Mouse (Mus musculus) right cerebral cortex, adult 2 months (tissue): Measurements from ENCODE around the gene Capn13.
"Not testable (repeated sequence)": the region's sequence is repeated elsewhere in the genome, so short reads cannot be mapped to it uniquely, and the experiment has no call there.

Experiments
- DNase-seq, 2 experiments: peaks; one replicate each; pipeline ENCODE4 v3.0.0; 2021 to 2022; ENCODE audit warnings: low spot score in 2 of 2

The Capn13 gene

DNA sequence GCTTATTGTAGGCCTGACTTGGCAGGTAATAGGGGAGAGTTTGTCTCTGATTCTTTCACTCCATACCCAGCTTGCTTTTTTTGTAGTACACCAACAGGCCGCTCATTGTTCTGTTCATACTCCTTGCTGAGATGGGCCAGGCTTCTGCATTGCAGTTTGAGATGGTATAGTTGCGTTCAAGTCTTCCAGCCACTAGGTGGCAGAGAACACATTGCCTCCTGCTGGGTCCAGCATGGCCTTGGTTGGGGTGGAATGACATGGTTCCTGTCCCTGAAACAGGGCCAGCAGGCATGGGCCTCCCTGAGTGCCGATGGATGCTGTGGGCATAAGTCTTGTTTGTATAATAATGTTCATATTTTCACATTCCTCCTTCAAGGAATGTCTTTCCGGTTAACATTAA is 122.9 kb downstream of the Capn13 start:
- DNase-seq = no peak

DNA sequence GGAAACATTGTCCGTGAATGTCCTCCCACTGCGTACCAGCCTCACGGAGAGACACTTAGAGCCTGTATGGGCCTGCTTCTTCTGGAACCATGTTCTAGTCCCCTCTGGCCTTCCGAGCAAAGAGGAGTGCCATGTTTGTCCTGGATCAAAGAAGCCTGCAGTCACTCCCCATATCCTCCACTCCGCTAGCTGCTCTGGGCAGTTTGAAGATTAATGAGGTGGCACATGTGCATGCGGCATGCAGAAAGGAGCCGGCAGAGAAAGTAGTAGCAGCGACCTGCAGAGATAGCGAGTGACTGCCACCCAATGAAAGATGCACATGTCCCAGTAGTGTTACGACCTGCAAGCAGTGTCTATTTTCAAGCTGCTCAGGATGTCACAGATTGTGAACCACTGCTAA is 125.6 kb downstream of the Capn13 start:
- no peak for DNase-seq

DNA sequence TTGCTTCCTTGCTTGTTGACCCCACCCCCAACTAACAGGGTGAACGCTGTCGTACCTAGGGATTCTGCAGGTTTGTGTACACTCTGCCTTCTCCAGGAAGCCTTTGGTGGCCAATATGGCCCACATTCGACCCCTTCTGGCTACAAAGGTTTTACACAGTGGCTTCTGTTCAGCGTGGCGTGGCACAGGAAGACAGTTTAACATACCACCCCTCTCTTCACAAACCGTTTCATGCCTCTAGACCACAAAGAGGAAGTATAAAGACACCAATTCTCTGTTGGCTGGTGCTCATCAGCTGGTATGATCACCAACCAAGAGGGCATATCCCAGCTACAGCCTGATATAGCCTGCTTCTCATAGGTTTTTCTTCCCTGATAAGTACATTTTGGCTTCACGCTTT is 126.9 kb downstream of the Capn13 start:
- DNase-seq = no peak

DNA sequence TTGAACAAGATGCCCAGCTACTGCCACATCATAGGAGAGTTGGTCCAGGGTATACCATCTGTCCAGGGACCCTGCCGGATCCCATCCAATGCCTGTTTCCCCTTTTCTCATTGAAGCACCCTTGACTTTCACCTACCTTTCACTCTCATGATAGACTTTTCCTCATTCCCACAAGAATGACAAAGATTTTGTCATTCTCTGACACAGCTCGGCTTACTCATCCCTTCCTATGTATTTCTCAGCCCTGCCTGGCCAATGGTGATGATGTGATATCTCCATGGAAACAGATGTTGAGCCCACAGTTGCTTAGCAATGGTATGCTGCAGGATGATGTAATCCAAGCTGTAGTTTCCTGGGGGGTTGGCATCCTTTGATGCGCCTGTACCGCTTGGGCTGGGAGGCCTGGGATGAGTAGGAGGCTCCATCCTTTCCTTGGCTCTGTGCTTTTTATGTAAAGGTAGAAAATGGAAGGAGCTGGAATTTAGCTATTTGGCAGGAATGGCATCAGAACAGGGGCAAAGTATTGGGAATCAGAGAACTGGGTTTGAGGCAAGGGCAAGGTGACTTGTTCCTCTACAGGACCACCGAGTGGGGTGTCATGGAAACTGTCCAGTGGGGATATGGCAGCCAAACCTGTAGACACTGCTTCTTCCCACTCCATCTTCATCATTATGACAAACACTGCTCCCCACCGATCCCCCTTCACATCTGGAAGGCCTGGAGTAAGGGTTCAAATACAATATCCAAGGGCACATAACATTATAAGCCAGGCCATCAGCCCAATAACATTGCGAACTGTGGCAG is 128.7 kb downstream of the Capn13 start:
- DNase-seq = peak; percentile 76 to 82

DNA sequence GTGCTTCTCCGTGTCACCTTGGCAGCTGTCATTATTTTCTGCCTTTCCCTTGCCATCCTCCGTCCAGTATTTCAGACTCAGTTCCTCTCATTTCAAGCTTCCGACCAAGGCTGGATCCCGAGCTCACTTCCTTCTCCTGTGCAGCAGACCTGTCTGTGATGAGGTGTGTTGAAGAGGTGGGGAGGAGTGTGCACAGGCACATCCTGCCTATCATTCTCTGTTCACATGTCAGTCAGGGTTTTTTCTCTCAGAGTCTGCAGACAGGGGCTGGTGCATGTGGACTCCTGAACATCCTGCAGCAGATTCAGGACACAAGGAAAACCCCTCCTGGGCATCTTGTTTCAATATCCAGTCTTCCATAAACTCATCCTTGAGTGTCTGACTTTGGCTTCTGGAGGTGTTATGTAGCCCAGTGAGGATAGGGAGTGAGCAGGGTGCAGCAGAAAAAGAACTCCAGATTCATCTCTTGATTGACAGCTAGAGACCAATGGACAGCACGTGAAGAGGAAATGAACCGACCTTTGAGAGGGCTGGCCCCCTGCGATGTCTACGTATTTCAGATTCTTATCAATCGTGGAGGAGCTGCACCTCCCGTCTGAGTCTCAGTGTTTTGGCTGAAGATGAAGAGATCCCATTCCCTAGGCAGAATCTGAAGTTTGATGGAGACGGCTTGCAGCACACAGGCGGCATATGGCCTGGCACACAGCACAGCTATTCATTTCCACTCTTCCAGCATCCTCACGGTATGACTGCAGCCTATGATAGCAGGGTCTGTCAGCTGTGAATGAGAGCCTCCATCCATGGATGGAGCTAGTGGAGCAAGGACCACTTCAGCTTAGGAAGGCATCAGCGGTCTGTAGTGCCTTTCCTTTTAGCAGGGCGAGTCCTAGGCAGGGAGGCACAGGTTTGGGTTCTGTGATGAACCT is 129.5 kb downstream of the Capn13 start:
- no peak for DNase-seq

DNA sequence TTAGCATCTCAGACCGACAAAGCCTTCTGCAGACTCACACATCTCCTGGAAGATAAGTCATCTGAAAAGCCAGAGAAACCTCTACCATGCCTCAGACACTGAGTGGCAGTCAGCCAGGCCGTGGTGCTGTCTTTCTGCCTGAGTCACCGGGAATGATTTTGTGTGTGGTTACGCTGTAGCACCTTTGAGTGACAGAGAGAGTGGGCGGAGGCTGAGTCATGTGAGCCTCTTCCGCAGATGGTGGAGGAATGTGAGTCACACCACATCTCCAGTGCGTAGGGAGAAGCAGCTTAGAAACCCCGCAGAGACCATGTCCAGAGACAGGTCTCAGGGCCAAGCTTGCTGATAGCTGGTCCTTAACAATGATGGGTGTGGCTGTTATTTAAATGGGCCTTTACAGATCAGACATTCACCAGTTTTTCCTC is 137.6 kb downstream of the Capn13 start:
- peak; percentile 89 to 92 for DNase-seq

DNA sequence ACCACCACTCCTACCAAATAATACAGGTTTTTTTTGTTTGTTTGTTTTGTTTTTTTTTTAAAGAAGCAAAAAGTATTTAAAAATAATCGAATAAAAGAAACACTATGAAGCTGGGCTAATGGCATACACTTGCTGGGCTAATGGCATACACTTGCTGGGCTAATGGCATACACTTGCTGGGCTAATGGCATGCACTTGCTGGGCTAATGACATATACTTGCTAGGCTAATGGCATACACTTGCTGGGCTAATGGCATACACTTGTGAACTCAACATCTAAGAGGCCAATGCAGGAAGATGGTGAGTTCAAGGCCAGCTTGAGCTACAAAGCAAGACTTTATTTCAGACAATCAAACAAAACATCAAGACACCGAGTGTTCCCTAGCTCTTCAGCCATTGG is 138.1 kb downstream of the Capn13 start:
- DNase-seq = no peak

DNA sequence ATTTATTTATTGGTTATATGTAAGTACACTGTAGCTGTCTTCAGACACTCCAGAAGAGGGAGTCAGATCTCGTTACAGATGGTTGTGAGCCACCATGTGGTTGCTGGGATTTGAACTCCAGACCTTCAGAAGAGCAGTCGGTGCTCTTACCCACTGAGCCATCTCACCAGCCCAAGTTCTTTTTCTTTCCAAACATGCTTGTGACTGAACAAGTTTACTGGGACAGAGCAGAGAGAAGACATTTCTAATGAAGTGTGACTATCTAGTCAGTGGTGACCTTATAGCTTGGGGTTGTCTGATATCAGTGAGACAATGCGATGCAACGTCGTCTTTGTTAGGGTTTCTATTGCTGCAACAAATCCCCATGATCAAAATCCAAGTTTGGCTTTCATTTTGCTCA is 141.4 kb downstream of the Capn13 start:
- not testable (repeated sequence) for DNase-seq

DNA sequence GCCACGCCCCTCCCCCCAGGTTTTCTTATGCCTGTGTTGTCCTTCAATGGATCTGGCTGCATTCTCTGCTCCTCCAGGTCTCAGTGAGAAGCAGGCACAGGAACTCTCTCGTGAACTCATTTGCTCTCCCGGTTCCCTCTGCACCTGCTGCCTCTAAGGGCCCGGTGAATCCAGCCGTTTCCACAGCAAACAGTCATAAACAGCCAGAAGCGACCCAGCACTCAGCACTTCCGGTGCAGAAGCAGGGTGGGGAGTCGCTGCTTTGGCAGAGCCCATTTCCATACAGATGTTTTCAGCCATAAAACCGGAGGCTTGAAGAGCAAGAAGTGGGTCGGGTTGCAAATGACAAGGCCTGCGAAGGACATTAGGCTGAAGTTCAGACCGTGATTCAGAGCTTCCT is 142.0 kb downstream of the Capn13 start:
- DNase-seq = no peak
